Mouse (Mus musculus) layer of hippocampus, postnatal 36 days (tissue): Measurements from ENCODE around the gene Col2a1. TPM values are rescaled to one million over a fixed set of nuclear protein-coding genes. Genes with fewer than 3 reads are reported as not detected.

Experiments
- DNase-seq, 2 experiments: peaks; one replicate each; pipeline ENCODE4 v3.0.0; 2022
- total RNA-seq, 2 experiments: library from RNA; stranded (reverse); gene quantifications; 2 replicates each; pipeline ENCODE4 v1.2.3; 2021

Col2a1 gene
- total RNA-seq: under 1 TPM; 0.47 to 0.48 TPM

- DNase-seq: no peak
Observed at GRCm38 (mm10) chr15:98003822-98004739, at the start of gene Col2a1. Gene Col2a1, minus strand, starts transcription at chr15:98004695.

GRCm38 (mm10) chr15:98051685-98052084 lies 47.2 kb upstream of the Col2a1 start:
- DNase-seq: no peak

DNA sequence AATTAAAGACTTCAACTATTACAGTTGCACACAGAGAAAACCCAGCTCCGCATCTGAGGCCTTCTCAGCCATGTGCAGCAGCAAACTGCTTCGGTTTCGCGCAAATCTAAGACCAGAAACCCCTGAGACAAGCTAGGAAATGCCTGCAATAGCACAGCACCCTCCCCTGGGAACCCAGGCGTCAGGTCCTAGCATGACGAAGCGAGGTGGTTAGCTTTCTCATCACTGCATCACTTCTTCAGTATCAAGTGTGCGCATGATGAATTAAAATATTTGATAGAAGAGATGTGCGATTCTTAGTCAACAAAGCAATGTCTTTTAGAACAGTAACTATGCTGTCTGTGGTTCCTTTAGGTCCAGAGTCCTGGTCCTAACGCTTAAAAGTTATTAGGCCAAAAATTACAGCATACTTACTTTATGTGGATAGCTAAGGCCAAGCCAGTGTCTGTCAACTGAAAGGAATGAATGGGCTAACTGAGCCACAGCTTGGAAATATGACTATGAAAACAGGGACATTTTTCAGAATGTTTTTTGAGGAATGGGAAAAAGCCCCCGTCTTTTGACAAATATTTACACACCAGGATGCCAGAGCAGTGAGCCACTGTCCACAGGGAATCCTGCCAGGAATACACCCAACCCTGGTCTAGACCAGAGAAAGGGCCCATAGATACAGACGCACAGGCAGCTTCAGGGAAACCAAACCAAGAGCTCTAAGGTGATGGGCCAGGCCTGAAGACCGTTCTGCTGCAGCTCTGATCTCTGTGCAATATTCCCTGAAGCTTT lies 44.6 kb upstream of the Col2a1 start:
- DNase-seq: no peak

DNA sequence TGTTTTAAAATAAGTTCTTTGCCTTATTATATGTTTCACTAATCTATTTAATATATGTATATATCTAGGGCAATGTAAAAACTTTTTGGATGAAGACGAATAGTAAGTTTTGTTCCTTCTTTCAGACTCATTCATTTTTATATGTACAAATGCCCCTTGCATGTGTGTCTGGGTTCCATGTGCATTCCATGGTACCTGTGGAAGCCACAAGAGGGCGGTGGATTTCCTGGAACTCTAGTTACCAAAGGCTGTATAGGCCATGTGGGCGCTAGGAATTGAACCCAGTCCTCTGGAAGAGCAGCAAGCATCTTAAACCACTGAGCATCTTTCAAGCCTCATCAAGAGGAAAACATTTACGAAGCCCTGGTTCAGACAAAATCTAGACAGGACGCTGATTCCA lies 39.9 kb upstream of the Col2a1 start:
- no peak for DNase-seq

GRCm38 (mm10) chr15:98043967-98044366 lies 39.5 kb upstream of the Col2a1 start:
- no peak for DNase-seq

- no peak for DNase-seq
Observed at GRCm38 (mm10) chr15:98042508-98042907, 38.0 kb upstream of the Col2a1 start.

DNA sequence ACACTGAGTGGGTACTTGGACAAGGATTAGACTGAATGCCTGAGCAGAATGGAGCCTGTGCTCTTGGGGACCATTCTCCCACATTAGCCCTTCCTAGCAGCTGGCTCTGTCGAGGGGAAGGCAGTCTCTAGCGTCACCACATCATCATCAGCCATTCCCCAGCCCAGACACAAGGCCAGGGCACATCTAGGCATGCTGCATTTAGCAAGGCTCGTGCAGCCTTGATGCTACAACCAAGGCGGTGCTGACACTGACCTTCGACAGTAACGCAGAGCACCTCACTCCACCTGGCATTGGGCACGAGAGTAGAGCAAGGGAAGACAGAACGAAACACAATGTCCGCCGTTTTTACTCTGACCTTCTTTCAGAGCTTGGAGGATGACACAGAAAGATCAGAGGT lies 35.2 kb upstream of the Col2a1 start:
- DNase-seq: no peak

DNA sequence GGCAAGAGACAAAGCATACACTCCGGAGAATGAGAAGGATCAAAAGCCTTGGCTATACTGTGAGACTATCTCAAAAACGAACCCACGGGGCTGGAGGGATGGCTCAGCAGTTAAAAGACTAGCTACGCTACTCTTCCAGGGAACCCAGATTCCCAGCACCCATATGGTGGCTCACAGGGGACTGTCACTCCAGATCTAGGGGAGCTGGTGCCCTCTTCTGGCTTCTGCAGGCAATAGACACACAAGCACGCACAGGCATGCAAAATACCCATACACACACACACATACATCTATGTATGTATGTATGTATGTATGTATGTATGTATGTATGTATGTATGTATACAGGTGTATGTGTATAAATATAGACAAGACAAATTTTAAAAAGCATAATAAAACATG lies 32.1 kb upstream of the Col2a1 start:
- no peak for DNase-seq

DNA sequence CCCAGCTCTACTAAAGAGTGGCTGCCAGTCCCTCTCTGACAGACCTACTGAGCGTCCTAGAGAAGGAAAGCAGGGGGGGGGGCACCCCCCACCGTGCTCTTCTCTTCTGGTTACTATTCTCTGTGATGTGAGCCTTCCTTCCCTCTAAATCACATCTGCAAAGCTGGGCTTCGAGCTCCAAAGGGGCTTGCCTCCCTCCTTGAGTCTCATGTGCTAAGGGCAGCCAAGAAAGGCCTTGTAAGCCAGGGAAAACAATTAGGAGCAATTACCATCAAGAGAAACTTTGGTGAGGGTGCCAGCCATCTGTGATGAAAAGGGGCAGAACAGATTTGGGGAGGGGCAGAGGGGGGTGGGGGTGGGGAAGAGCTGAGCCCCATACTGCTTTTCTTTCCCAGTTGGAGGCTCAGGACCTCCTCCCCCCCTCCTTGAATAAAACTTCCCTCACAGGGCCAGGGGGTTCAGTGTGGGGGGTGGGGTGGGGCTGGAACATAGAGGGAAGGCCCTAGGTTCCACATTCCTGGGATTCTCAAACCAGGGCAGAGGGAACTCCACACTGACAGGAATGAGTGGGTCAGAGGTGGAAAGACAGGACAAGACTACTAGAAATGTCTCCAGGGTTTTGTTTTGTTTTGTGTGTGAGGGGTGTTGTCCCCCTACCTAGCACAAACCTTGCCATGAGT lies 30.7 kb upstream of the Col2a1 start:
- no peak for DNase-seq

- no peak for DNase-seq
Observed at GRCm38 (mm10) chr15:98033233-98033748, 28.8 kb upstream of the Col2a1 start.

GRCm38 (mm10) chr15:98029798-98030197 lies 25.3 kb upstream of the Col2a1 start:
- DNase-seq: no peak

GRCm38 (mm10) chr15:98026967-98027904 lies 22.7 kb upstream of the Col2a1 start:
- no peak for DNase-seq

DNA sequence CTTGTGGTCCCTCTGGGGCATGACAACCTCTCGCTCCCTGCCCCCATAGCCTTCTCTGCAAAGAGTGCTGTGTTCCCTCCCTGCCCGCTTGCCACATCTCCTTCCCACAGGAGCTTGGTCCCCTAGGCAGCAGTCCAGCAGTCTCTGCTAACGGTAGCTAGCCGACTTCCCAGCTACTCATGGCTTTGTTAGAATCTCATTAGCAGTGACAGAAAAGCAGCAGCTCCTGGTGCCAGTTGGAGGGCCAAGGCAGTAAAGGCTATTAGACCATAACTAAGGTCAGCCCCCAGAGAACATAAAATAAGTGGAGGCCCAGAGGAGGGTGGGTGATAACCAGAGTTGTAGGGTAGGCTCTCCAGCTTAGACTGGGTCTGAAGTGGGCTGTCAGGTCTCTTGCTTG lies 21.1 kb upstream of the Col2a1 start:
- no peak for DNase-seq

GRCm38 (mm10) chr15:98023137-98023536 lies 18.6 kb upstream of the Col2a1 start:
- no peak for DNase-seq

- DNase-seq: no peak
Observed at GRCm38 (mm10) chr15:98021886-98022285, 17.4 kb upstream of the Col2a1 start.

DNA sequence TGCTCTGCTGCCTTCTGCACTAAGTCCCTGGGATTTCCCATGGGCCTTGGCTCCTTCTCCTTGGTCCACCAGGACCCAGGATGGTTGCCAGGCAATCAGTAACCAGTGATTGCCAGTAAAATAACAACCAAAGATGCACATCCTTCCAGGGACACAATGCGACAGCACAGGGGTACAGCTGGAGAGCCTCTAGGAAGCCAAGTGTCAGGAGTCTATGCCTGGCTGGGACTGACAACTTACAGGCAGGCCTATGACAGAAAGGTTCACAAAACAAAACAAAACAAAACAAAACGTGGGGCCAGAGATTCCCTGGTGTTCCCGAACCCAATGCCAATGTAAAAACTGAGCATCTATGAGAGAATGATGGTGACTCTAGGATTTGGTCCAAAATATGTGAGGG lies 14.6 kb upstream of the Col2a1 start:
- no peak for DNase-seq

- no peak for DNase-seq
Observed at GRCm38 (mm10) chr15:98017925-98018324, 13.4 kb upstream of the Col2a1 start.

DNA sequence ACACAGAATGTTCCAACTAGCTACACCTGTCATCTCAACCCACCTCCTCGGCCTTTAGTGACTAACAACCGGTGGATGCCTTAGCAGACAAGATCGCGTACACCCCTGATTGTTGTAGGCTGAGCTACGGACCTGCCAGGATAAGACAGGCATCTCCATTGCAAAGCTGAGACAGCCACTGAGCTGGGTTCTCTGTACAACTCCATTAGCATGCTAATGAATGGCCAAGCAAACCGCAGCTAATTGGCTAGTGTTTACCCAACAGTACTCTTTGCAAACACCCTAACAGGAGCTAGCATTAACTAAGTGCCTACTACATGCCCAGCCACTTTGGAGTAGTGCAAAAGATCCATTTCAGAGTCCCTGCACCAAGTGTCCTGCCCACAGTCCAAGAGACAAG lies 8.3 kb upstream of the Col2a1 start:
- DNase-seq: no peak

- no peak for DNase-seq
Observed at GRCm38 (mm10) chr15:98005181-98005580, 686 bp upstream of the Col2a1 start.

DNA sequence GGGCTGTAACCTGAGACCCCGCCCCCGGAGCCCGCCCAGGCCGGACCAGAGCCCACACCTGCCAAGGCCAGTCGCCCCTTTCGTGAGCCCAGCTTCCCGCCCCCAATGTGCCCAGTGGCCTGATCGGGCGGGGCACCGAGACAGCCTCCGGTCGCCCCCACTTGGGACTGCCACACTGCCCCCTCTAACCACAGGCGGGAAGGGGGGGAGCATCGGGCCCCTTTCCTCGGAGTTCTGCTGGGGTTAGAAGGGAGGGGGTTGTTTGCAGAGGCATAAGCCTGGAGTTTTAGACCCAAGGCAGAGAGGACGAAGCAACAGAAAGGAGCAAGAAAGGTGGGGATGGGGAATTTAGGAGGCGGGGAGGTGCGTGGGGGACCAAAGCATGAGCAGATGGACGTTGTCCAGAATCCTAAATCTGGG lies 255 bp upstream of the Col2a1 start:
- DNase-seq: no peak

DNA sequence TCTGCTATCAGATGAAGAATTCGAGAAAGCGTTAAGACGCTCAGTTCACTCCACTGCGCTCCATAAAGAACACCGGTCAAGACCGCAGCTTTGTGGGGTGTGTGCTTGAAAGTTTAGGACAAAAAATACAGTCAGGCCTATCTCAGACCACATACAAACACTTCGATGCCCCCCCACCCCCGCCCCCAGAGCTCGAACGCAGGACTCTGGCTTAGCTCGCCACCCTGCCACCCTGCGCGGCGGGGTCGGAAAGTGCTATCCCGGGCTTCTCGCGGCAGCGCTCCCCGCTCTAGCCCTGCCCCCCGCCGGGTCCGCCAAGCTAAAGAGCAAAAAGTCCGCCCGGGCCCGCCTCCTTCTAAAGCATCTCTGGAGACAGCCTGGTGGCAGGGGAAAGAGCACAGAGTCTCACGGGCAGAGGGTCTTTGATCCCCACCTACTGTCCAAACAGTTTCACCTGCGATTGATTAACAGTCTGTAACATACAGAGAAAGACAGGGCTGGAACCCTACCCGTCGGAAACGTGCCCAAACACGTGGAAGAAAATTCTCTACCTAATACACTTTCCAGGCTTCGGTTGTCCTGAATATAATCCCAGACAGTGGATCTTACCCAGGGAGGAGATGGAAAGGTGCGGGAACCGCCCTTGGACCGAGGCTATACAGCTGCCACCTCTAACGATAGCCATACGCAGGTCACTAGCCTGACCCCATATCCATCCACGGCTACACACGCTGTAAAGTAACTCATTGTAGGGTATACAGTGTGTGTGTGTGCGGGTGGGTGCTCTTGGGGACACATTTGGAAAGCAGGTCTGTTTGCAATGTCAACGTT lies 1.3 kb downstream of the Col2a1 start:
- DNase-seq: no peak
